Mouse (Mus musculus) hindbrain, embryonic 10.5 days (tissue): ENCODE data around the gene Smap1. TPM values are rescaled to one million over a fixed set of nuclear protein-coding genes. Genes with fewer than 3 reads are reported as not detected.
A peak's percentile ranks its signal among the peaks of the same experiment; 100 is the strongest.
"Not testable (repeated sequence)": the region's sequence is repeated elsewhere in the genome, so short reads cannot be mapped to it uniquely, and the experiment has no call there.

Source experiments
- DNase-seq: peaks from one replicate; pipeline ENCODE4 v3.0.0-alpha.2; 2017; ENCODE audit warnings: low spot score
- H3K27ac ChIP-seq: fragments of 300-500 bp; sonication (generic); 2 replicates; pipeline ENCODE4 v1.5.1; 2016; ENCODE audit warnings: mild to moderate bottlenecking, moderate library complexity
- H3K27me3 ChIP-seq: fragments of 300-500 bp; sonication (generic); 2 replicates; pipeline ENCODE4 v1.6.1; 2016; ENCODE audit warnings: mild to moderate bottlenecking; ENCODE audit not compliant: poor library complexity, insufficient read depth, severe bottlenecking
- H3K36me3 ChIP-seq: fragments of 300-500 bp; sonication (generic); 2 replicates; pipeline ENCODE4 v1.6.1; 2016; ENCODE audit warnings: mild to moderate bottlenecking, moderate library complexity
- H3K4me1 ChIP-seq: fragments of 300-500 bp; sonication (generic); replicated peaks from 2 replicates; pipeline ENCODE4 v1.6.1; 2016; ENCODE audit warnings: mild to moderate bottlenecking
- H3K4me3 ChIP-seq: fragments of 300-500 bp; sonication (generic); 2 replicates; pipeline ENCODE4 v1.5.1; 2016; ENCODE audit warnings: mild to moderate bottlenecking, moderate library complexity
- H3K9me3 ChIP-seq: fragments of 300-500 bp; sonication (generic); 2 replicates; pipeline ENCODE4 v1.6.1; 2016; ENCODE audit warnings: mild to moderate bottlenecking, moderate library complexity
- WGBS: fragments of 180-500 bp; shearing (Covaris S2); methylation state at CpG from one replicate; pipeline ENCODE4 v1.1.7; 2016; 5-methylcytosine and 5-hydroxymethylcytosine counted together
- polyA plus RNA-seq: library from polyadenylated mRNA; unstranded; fragments of >200 nt; fragmentation: Nextera tagmentation; extraction: Ambion mirVana; gene quantifications from 2 replicates; pipeline ENCODE4 v1.2.1, GENCODE M21; 2016

Smap1 gene
- 42.2 and 44.6 TPM in 2 replicates for polyA plus RNA-seq

DNA sequence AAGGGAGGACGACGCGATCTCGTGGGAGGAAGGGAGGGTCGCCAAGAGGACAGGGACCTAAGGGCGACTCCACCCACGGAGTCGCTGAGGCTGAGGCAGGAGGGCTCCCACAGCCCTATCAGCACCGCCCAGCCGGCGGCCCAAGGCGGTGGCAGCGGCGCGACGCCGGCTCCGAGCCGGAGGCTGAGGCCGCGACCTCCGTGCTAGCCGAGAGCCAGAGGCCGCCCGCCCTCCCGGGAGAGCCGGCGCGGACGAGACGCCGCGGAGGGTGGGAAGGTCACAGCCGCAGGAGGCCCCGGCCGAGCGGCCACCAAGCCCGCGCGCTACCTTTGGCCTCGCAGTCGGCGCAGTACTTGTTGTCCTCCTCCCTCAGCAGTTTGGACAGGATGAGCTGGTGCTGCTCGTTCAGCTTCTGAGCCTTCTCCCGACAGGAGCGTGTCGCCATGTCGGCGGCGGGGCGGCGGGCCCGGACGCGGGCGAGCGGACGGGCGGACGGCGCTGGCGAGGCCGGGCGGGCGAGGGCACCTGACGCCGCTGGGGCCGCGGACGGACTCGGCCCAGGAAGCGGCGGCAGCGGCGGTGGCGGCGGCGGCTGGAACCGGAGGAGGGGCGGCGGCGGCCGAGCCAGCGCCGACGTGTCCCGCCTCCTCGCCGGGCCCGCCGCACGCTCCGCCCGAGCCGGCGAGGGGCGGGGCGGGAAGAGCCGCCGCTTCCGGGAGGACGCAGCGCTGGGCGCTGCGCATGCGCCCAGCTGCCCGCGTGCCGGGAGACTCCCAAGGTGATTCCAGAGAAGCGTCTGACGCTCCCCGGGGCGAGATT, at the start of gene Smap1:
Gene Smap1, minus strand, starts transcription at position 607 of the 819 bp plus-strand sequence.
- Histone ChIP-seq H3K36me3 (no peaks in the 10 kb centered on the region; the same call in 1 of the 2 replicates), H3K4me1 (peaks cover 17% of the 10 kb centered on the region), H3K27me3 (0 out of 2 replicates have a peak, but pooled peaks cover 8% of the 10 kb centered on the region), H3K4me3 (peak within 1 kb of the TSS; percentile 87), H3K27ac (peak within 1 kb of the TSS; percentile 96), H3K9me3 (peaks cover 7% of the 10 kb centered on the region; the same call in 1 of the 2 replicates)
- DNase-seq: peak; percentile 81
- WGBS: under 1% methylated on average over 107 of the region's 113 CpGs

DNA sequence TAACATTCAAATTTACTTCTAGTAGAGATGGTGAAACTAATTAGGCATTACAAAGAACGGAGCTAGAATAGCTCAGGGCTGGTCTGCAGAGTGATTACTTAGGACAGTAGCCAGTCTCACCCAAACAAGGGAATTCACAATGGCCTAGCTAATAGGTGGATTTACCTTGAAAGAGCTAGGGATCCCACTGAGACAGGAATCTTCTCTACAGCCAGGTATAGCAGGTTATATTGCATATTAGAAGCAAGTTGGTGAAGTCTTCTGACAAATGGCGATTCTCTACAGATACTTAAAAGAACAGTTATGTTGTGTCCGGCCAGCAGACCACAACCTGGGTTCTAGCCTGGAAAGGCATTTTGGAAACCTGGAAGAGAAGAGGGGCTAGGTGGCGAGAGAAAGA, 49.0 kb upstream of the Smap1 start:
- H3K36me3 ChIP-seq, H3K27ac ChIP-seq, H3K4me3 ChIP-seq, H3K27me3 ChIP-seq, H3K9me3 ChIP-seq, DNase-seq, H3K4me1 ChIP-seq: not testable (repeated sequence)
- WGBS: 92% methylated on average over 4 of the region's 4 CpGs

DNA sequence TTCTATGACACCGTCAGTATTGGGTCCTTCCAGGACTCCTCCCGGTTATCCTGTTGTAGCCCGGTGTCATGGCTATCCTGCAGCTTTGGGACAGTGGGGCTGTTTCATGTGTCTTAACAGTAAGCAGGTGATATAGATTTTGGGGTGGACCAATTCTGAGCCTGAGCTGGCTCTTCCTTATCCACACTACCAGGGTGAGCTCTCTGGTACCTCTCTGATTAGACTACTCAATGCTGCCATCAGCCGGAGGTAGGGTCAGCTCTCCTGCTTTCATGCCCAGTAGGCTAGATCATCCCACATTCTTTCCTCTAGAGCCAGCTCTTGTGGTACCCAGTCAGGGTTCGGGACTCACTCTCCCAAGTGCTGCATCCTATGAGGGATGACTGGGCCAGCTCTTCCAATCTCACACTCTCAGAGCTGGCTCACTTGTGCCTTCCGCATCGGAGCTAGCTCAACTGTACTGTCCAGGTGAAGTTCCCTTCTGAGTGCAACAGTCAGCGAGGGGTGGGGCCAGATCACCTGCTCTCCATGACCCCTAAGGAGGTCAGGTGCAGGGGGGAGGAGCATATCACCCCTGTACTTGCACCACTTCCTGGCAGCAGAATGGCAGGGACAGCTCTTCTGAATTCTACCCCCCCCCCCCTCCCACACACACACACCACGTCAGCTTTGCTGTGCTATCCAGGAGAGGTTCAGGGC, 46.1 kb upstream of the Smap1 start:
- Histone ChIP-seq H3K27ac (no peak overlapping the region), H3K4me3 (no peak overlapping the region), H3K27me3 (no peaks in the 10 kb centered on the region), H3K9me3 (peaks cover 6% of the 10 kb centered on the region), H3K4me1 (no peaks in the 10 kb centered on the region), H3K36me3 (no peaks in the 10 kb centered on the region)
- DNase-seq: no peak
- 85% methylated on average over 9 of the region's 9 CpGs for WGBS

DNA sequence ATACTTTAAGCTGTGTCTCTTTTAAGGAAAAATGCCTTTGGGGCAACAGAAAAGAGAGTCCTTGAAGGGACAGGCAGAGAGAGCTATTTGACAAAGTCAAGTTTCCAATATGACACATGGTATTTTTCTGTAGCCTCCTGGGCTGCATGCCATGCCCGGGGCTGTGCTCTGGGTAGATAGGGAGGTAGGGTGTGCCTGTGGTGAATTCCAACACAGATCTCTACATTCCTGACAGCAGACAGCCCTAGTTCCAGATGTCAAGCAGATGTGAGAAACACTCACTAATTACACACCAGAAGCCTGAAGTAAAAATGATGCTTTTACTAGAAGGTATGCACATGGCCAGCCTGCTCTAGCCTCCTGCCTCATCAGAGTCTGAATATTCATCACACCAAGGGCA, 44.1 kb upstream of the Smap1 start:
- Histone ChIP-seq H3K9me3 (peaks cover 6% of the 10 kb centered on the region), H3K36me3 (no peaks in the 10 kb centered on the region), H3K27me3 (no peaks in the 10 kb centered on the region), H3K4me1 (no peaks in the 10 kb centered on the region), H3K4me3 (no peak overlapping the region), H3K27ac (no peak overlapping the region)
- DNase-seq: no peak
- 71% methylated on average over 1 of the region's 1 CpGs for WGBS

DNA sequence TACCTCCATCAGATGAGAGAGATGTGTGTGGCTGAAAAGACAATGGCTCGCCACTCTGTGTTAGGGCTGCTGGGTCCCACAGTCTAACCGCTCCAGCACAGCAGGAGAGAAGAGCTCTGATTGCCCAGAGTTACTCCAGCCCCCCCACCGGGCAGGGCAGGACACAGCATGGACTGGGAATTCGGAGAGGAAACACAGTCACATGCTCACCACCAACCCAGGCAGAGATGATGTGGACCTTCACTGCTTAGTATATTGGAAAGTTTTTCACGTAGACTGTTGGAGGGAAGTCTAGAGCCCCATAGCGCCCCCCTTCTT, 37.3 kb upstream of the Smap1 start:
- WGBS: 8% methylated on average over 6 of the region's 6 CpGs
- Histone ChIP-seq H3K4me3 (peak overlapping the region; percentile 45), H3K4me1 (peaks cover 8% of the 10 kb centered on the region; the same call in 1 of the 2 replicates)

DNA sequence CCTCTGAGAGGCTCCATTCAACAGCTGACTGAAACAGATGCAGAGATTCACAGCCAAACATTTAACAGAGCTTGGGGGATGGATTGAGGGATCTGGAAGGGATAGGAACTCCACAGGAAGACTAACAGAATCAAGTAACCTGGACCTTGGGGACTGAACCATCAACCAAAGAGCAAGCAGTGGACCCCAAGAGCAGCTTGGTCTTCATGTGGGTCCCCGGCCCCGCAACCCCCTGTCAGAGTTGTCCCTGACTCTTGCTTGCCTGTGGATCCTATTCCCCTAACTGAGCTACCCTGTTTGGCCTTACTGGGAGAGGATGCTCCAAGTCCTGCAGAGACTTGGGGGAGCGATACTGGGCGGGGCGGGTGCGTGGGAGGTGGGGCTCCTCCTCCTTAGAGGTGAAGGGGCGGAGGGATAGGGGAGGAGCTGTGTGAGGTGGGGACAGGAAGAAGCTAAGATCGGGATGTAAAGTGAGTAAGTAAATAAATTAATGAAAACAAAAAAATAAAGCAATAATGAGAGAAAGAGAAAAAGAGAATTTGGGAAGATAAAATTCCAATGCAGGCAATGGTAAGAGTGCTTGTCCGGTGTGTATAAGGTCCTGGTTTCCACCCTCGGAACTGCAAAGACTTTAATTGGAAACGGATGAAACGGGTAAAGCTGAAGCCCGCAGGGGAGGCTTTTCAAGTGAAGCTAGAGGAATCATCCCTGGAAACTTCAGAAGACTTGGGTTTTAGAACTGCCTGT, 36.7 kb upstream of the Smap1 start:
- H3K9me3 ChIP-seq: no peaks in the 10 kb centered on the region
- peaks cover 8% of the 10 kb centered on the region; the same call in 1 of the 2 replicates for H3K4me1 ChIP-seq
- H3K27me3 ChIP-seq: no peaks in the 10 kb centered on the region
- no peaks in the 10 kb centered on the region for H3K36me3 ChIP-seq
- 11% methylated on average over 13 of the region's 13 CpGs for WGBS
- H3K27ac ChIP-seq: peak overlapping the region; percentile 23; the same call in 1 of the 2 replicates
- peak; percentile 33 for DNase-seq
- peak overlapping the region; percentile 45 for H3K4me3 ChIP-seq

More for the DNA sequence above, 37.3 kb upstream of the Smap1 start:
- Histone ChIP-seq H3K27me3 (no peaks in the 10 kb centered on the region), H3K27ac (peak overlapping the region; percentile 23; the same call in 1 of the 2 replicates), H3K36me3 (no peaks in the 10 kb centered on the region), H3K9me3 (no peaks in the 10 kb centered on the region)
- peak; percentile 25 for DNase-seq

DNA sequence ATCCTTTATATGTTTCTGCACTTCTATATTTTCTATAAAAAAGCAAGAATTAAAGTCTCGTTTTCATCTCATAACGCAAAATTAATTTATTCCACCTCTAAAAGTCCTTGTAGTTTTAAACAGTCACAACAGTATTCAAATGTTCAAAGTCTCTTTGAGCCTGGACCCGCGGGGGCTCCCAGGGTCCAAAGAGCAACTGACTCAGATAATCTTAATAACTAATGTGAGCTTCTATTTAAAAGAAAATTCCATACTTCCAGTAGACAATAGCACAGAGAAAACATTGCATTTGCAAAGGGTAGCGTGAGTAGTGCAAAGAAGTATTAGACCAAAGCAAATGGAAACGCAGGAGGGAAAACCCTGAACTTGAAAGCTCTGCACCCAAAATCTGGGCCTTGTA, 36.0 kb upstream of the Smap1 start:
- 93% methylated on average over 6 of the region's 6 CpGs for WGBS
- H3K36me3 ChIP-seq: no peaks in the 10 kb centered on the region
- no peak for DNase-seq

DNA sequence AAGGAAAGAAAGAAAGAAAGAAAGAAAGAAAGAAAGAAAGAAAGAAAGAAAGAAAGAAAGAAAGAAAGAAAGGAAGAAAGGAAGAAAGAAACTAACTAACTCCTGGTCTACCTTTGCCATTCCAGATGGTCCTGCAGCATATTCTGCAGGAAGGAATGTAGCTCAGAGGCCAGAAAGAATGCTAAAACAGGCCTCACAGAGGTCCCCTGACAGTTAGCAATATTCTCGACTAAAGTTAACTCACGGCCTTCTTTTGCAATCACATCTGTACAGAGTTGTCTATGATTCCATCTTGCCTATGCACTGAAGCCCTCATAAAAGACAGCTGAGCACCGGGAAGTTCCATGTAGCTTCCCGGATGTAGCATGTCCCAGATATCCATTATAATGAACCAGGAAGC, 33.4 kb upstream of the Smap1 start:
- WGBS: 86% methylated on average over 4 of the region's 4 CpGs
- H3K4me3 ChIP-seq: no peak overlapping the region
- H3K27me3 ChIP-seq: no peaks in the 10 kb centered on the region
- H3K4me1 ChIP-seq: peaks cover 8% of the 10 kb centered on the region; the same call in 1 of the 2 replicates
- no peaks in the 10 kb centered on the region for H3K9me3 ChIP-seq
- H3K27ac ChIP-seq: no peak overlapping the region
- no peaks in the 10 kb centered on the region for H3K36me3 ChIP-seq
- no peak for DNase-seq

More for the DNA sequence above, 36.0 kb upstream of the Smap1 start:
- Histone ChIP-seq H3K27ac (no peak overlapping the region), H3K4me3 (no peak overlapping the region), H3K9me3 (no peaks in the 10 kb centered on the region), H3K27me3 (no peaks in the 10 kb centered on the region), H3K4me1 (peaks cover 8% of the 10 kb centered on the region; the same call in 1 of the 2 replicates)

DNA sequence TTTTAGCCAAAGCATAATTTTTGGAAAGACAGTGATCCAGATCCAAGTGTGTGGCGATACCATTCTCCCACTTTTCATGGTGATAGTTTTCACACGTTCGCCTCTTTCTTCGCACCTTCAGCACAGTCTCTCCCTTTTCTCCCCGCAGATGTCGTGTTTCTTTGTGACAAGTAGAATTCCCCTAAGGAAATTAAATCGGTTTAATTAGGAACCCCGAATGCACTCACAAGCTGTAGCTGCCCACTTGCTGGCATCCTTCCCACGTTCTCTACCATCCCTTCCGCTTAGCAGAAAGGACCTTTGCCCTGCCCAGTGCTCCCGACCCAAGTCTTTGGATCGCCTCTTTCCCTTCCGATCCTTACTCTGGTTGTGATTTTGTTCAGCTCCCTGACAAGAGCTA, 31.8 kb upstream of the Smap1 start:
- 92% methylated on average over 13 of the region's 13 CpGs for WGBS
- Histone ChIP-seq H3K4me3 (no peak overlapping the region), H3K4me1 (peaks cover 3% of the 10 kb centered on the region; the same call in 1 of the 2 replicates), H3K9me3 (no peaks in the 10 kb centered on the region), H3K36me3 (no peaks in the 10 kb centered on the region), H3K27ac (no peak overlapping the region), H3K27me3 (no peaks in the 10 kb centered on the region)
- no peak for DNase-seq

DNA sequence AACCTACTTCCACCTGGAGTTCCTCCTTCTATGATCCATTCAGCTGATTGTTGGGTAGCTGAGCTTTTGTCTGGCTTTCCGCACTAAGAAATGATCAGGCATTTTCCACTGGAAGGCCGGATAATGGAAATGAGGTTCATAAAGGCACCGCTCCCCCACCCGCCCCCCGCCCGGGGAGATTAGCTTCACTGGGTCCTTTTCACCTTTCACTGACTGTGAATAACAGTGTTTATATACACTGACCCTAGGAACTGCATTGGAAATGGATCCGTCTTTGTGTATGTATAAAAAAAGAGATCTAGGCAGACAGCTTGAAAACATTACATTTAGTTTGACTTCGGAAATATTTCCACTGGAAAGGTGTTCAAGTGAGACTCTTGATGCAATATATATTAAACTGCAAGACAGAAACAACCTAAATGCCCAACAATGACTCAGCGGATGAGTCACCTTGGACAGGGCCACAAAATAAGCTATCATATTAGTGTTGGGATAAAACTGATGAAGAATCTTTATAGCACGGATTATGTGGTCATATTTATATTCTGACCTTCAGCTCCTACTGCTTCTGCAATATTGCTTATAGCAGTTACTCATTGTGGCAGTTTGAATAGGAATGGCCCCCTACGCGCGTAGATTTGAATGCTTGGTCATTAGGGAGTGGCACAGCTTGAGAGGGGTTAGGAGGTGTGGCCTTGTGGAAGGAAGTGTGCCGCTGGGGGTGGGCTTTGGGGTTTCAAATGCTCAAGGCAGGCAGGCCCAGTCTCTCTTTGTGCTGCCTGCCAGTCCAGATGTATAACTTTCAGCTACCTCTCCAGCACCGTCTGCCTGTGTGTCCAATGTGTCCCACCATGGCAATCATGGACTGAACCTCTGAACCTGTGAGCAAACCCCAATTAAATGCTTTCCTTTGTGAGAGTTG, 26.9 kb upstream of the Smap1 start:
- no peaks in the 10 kb centered on the region for H3K9me3 ChIP-seq
- H3K4me1 ChIP-seq: 0 out of 2 replicates have a peak, but pooled peaks cover 6% of the 10 kb centered on the region
- no peak overlapping the region for H3K4me3 ChIP-seq
- H3K27ac ChIP-seq: no peak overlapping the region; the same call in 1 of the 2 replicates
- DNase-seq: no peak
- H3K36me3 ChIP-seq: no peaks in the 10 kb centered on the region
- no peaks in the 10 kb centered on the region for H3K27me3 ChIP-seq
- WGBS: 81% methylated on average over 15 of the region's 15 CpGs

DNA sequence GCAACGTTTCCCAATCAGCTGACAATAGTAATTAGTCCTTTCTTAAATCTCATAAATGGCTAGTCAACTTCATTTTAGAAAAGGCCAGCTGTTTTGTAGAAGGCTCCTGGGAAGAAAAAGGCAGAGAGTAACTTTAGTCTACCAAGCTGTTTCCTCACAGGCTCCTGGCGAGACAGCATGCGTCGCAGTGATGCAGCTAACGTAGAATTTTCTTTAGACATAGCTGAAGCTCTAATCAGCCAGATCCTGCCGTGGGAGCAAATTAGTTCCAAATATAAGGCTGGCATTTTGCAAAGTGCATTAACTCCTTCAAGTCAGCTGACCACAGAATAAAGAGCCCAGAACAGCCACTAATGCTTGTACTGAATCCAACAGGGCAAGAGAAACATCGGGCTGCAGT, 26.2 kb upstream of the Smap1 start:
- 79% methylated on average over 7 of the region's 7 CpGs for WGBS
- no peak for DNase-seq
- no peaks in the 10 kb centered on the region for H3K36me3 ChIP-seq
- no peak overlapping the region; the same call in 1 of the 2 replicates for H3K27ac ChIP-seq
- H3K4me3 ChIP-seq: no peak overlapping the region
- no peaks in the 10 kb centered on the region for H3K9me3 ChIP-seq
- no peaks in the 10 kb centered on the region for H3K27me3 ChIP-seq
- 0 out of 2 replicates have a peak, but pooled peaks cover 6% of the 10 kb centered on the region for H3K4me1 ChIP-seq

DNA sequence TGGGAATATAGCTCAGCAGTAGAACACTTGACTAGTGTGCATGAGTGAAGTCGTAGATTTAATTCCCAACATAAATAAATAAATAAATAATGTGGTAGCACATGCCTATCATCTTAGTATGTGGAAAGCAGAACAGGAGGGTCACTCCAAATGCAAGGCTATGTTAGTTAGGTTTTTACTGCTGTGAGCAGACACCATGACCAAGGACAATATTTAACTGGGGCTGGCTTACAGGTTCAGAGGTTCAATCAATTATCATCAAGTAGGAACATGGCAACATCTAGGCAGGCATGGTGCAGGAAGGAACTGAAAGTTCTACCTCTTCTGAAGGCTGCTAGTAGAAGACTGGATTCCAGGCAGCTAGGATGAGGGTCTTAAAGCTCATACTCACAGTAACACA, 22.0 kb upstream of the Smap1 start:
- Histone ChIP-seq H3K36me3 (no peaks in the 10 kb centered on the region), H3K27me3 (no peaks in the 10 kb centered on the region), H3K4me1 (0 out of 2 replicates have a peak, but pooled peaks cover 6% of the 10 kb centered on the region), H3K4me3 (no peak overlapping the region), H3K27ac (no peak overlapping the region), H3K9me3 (no peaks in the 10 kb centered on the region)
- DNase-seq: no peak
- 92% methylated on average over 1 of the region's 1 CpGs for WGBS
